Mouse (Mus musculus): ENCODE data around the gene Ccdc93.

DNA sequence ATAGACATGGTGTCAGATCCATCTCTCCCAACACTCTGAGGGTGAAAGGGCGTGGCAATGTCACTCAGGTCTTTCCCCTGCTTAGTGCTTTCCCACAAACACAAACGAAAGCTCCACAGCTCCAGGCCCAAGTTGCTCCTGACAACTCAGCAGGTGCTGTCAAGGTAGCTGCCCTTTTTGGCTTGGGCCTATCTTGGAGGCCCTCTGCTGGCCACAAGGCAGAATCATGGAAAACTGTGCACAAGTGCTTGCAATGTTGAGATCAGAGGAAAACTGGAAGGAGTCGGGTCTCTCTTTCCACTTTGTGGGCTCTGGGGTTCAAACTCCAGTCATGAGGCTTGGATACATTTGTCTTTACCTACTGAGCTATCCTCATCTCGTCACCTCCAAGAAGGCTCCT, 118.6 kb downstream of the Ccdc93 start:
- no peak for TF ChIP-seq CTCF (IDR thresholded peaks at IDR 0.05; ENCODE audit: borderline replicate concordance, insufficient read depth, low read length)
- no peak for TF ChIP-seq POLR2A (IDR thresholded peaks at IDR 0.05; ENCODE audit: low read depth, low read length)
